Mouse (Mus musculus) spleen, postnatal 10 days (tissue): ENCODE data around the gene Pcx.

Source experiments
- DNase-seq, 2 experiments: peaks; one replicate each; pipeline ENCODE4 v3.0.0; 2021 to 2022; ENCODE audit warnings: low spot score in 2 of 2

Pcx gene

DNA sequence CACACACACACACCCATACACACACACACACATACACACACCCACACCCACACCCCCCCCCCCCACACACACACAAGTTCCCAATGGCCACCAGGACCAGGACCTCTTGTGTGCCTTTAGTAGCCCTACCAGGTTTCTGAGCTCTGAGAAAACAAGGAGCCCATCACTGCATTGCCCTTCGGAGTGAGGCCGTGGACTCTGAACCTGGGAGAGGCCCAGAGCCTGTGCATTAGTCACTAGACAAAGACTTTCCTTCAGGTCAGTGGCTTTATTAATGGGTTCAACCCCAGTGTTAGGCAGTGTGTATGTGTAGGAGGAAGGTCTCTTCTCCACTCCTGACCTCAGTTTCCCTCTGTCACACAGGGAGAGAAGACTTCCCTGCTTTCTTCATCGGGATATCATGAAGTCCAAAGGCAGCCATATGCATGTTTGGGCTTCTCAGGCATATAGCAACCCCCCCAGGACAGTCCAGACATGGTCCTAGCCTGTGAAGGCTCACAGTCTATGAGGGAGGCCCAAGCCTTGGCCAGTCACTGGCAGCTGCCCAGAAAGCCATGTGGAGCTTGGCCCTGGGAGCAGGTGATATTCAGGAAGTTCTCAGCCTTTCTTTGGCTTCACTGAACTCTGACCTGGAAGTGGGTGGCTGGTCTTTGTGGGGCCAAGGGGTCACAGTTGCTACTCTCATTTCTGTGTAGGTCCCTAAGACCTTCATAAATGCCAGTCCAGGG, 13.6 kb upstream of the Pcx start:
- no peak for DNase-seq

DNA sequence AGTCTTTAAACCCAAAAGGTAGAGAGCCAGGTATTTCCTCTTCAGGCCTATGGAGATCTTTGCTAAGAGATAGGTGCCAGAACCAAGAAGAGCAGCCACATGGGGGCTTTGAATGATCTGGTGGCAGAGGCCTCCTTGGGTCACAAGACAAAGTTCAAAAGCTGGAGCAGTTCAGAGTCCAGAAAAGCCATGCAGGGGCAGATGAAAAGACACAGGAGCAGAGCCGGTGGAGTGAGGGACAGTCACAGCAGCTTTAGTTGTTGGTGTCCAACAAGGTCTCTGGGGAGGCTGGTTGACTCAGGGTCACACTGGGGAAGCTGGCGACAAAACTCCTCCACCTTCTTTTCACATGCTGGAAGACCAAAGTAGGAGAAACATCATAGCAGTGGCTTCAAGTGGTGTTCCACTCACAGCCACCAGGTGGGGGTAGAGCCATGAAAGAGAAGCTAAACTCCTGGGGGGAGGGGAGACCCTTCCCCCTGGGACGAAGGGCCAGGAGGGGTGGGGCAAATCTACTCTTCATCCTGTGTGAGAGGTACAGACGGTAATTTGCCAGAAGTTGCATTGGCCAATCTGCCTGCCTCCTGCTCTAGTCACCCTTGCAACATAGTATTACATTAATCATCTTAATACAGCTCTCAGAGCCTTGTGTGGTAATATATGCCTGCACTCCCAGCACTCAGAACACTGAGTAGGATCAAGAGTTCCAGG, 12.9 kb upstream of the Pcx start:
- peak; percentile 64 to 75 for DNase-seq

DNA sequence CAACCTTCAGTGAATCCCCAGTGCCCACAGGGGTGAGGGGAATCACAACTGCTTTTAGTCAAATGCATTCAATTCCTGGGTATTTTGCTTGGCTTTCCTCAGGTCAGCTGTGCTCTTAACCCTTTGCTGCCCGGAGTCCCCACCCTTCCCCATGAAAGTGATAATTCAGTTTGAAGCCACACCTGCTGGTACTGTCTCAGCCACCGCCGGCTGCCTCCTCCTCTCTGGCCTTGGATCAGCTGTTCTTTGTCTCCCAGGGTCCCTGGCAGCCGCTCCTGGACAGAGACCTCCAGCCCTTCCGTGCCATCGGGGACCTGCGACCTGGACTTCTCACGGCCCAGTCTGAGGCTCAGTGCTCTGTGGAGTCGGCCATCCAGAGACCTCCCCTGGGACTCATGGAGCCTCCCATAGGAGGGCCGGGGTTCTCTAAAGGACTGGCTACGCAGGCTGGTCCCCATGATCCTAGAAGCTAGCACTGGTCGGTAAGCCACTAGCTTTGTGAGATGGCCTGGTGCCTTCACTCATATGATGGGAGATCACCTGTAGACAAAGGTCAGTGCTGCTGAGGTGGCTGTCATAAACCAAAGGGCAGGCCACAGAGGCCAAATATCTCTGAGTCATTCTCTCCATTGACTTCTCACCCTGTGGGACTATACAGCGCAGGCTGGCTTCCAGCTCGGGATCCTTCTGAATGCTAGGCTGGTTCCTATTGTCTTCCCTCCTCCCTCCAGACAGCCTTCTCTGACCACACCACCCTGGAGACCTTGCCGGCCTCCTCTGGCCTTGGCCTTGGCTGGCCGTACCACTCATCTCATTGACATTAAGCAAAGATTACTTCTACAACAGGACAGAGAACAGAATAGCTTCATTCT, 12.0 kb upstream of the Pcx start, which contains the start of gene 2010003K11Rik:
Gene 2010003K11Rik, minus strand, starts transcription at position 522 of the 872 bp plus-strand sequence.
- DNase-seq, result no peak

DNA sequence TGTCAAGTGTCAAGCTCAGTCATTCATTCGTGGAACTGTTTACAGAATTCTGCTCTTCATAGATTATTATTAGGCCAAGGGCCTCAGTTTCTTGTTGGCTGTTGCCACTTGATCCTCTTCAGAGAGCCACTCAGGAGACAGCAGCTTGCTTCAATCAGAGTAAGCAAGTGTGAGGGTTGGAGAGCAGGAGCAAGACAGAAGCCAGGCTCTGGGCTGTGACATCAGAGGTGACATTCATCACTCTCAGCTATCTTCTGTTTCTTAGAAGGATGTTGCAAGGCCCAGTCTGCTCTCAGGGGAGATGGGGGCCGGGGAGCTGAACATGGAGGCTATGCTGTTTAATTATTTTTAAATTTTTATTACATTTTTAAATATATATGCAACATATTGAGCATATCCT, 7.6 kb upstream of the Pcx start:
- DNase-seq, result no peak

DNA sequence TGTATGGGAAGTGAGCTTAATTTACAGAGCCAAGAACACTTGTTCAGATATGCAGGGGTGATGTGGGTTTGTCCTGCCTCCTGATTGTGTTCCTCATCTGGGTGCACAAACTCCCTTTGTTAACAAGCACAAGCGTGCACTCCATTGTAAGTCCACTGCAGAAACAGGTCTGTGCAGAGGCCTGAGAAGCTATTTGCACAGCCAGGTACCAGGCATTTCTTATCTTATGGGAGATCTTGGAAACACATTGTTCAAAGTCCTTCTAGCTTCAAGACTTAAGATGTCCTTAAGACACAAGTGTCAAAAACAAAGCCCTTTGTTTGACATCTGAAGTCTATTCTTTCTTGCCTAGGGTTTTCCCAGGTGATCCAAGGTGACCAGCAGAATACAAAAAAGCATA, 5.4 kb upstream of the Pcx start:
- no peak for DNase-seq

DNA sequence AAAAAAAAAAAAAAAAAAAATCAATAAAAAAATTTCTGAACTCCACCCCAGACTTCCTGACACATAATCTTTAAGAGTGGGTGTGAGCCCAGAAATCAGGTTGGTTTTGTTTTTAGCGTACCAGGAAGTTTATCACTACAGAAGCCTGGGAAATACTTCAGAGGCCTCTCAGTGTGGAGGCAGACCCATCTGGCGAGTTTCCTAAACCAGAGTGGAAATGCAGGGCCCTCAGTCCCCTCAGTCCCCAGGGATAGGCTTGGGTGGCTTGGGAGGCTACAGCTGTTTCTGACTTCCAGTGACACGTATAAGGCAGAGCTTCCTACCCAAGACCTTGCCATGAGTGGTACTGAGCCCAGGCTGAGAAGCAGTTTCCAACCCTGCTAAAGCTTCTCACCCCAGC, 2.5 kb upstream of the Pcx start:
- no peak for DNase-seq

DNA sequence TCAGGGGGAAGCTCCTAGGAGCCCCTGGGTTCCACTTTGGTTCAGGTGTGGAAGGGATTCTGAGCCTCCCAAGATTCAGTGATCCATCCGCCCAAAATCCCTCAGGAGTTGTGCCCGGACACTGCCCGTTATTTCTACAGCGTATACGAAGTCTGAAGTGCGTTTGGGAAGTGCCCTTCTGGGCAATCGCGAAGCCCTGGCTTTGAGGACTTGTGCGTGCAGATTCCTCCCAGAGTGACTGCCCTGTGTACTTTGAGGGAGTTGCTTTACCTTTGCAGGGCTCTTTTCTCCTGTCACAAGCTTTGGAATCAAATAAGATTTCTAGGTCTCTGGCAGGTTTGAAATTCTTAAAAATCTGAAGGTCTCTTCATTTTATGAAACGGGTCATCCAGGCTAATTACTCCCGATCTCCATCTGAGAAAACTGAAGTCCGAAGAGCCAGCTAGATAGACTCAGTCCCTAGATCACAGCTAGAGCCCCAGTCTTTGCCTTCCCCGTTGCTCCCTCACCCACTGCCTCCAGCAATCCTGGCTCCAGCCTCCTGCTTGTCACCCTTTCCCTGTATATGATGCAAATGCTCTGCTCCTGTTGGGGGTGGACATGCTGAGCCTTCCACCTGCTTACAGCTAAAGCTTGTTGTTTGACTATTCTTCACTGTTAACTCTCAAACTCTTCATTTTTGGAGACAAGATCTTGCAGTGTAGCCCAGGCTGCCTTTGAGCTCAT, 1.0 kb downstream of the Pcx start:
- DNase-seq, result no peak

DNA sequence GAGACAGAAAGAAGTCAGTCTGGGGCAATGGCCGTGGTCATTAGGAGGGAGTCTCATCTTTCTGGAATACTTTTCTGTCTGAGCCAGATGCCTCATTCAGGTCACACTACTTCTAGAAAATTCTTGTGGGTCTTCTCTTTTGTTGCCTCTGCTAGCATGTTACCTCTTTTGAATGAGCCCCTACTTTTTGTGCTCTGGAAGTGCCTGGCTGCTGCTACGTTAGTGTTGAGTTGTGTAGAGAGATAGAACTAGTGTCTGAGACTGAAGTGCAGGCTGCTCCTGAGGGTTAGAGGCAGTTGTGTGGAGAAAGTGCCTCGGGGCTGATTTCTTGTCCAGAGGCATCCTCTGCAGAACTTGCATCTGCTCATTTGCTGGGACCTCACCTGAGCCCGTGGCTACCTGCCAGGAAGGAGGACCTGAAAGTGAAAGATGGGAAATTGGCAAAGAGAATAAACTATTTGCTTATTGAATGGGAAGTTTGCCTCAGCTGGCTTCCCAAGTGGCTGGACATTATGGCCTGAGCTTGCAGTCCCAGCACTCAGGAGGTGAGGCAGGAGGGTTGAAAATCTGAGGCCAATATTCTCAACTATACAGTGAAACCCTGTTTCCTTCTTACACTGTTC, 3.1 kb downstream of the Pcx start:
- DNase-seq, result no peak

DNA sequence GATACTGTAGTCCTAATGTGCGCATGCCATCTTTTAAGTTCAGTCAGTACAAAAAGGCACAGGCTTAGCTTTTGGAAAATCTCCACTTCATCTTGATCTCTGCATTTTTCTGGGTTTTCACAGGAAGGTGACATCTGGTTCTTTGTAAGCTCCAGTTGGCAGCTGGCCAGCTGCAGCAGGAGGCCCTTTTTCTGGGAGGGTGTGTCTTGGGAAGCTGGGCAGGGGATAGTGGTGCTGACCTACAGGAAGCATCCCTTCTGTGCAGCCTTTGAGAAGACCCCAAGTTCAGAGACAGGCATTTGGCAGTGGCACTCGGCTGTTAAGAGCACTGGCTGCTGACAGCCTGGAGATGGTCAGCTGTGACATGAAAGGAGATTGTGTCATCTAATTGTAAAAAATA, 5.5 kb downstream of the Pcx start:
- no peak for DNase-seq

DNA sequence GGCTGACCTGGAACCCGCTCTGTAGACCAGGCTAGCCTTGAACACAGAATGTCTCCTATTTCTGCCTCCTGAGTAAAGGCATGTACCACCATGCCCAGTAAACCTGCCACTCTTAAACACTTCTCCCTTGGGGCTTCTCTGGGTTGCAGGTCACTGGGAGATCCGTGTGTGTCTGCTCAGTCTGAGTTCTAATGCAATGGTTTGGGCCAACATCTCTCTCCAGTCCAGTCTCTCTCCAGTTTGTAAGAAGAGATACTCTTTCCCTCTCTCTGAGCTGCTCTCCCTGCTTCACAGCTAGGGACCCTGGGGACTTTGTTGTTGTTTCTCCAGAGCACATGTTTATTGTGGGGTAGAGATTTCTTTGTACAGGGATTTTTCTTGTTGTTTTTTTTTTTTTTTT, 6.0 kb downstream of the Pcx start:
- DNase-seq, result no peak

DNA sequence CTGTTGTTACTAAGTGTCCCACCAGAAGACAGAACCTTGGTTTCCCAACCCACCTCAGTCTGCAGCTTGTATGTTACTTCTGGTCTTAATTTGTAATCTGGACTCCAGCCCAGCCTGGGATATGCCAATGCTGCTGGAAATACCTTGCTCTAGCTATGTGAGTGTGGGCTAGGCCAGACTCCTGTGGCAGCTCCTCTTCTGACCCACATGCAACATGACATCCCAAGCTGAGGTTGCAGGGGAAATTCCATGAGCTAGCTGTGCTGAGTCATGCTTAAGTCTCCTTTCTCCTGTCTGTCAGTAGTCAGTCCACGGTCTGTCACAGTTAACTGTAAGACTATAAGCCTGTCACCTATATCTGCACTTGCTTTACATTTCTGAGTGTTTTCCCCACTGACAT, 7.2 kb downstream of the Pcx start:
- DNase-seq, result no peak

DNA sequence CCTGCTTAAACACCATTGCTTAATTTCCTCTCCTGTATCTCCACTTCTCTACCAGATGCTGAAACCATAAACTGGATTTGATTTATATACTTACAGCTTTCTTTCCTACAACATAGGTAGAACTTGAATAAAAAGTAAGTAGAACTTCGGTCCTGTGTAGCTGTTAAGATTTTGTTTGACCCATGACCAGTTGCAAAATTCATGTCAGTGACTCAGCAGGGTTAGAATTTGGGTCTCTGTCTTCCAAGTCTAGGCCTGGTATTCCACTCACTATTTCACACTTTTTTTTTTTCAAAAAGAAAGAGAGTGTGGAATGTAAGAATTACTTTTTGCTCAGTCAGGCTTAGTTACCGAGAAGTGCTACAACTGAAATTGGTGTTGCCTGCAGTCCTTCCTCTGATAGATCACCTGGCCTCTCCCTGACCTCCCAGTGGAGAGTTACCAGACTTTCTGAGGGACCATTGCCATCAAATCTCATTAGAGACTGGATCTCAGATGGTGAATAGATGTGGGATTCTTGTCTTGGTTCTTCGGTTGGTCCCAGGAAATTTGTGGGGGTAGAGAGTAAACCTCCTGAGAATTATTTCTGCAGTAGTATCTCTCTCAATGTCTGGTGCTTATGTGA, 11.3 kb downstream of the Pcx start:
- DNase-seq, result no peak

DNA sequence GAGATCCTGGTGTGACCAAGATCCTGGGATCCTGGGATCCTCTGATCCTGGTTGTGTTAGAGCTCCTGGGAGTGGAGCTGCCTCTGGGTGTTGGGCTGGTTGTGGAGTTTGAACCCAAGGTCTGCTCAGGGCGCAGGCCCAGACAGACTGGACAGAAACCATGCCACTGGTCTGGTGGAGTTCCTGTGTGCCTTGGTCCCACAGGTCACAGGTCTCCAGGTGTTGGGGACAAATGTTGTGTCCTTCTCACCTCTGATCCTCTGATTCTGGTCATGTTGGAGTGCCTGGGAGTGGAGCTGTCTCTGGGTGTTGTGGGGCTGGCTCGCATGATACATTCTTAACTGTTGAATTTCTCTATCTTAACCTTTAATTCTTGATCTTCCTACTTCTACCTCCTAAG, 24.4 kb downstream of the Pcx start:
- no peak for DNase-seq

DNA sequence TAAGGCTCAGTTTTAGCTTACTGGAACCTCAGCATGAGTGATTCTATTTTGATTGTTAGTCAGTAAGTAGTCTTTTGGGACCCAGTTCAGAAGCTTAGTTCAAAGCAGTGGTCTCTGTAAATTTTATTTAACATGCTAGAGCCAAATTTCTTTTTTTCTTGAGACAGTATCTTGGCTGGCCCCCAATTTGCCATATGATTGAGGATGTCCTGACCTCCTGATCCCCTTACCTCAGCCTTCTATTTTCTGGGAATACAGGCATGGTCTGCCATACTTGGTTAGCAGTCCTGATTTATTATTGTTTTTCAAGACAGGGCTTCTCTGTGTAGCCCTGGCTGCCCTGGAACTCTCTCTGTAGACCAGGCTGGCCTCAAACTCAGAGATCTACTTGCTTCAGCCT, 25.6 kb downstream of the Pcx start:
- DNase-seq, result no peak

DNA sequence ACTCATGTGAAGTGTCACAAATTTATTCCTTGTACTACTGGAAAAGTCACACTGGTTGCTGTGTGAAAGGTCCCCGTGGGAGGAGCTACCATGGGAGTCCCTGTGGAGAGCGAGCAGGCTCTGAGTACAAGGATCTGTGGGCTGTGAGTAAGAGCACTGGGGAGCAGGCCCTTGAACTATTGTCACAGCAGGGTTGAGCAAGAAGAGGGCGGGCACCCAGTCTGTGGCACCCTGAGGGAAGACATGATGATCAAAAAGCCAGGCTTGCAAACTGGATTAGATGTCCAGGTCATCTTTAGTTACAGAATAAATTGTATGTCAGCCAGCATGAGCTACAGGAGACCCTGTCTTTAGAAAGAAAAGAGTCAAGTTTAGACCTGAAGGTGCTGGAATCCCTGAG, 26.3 kb downstream of the Pcx start:
- no peak for DNase-seq

DNA sequence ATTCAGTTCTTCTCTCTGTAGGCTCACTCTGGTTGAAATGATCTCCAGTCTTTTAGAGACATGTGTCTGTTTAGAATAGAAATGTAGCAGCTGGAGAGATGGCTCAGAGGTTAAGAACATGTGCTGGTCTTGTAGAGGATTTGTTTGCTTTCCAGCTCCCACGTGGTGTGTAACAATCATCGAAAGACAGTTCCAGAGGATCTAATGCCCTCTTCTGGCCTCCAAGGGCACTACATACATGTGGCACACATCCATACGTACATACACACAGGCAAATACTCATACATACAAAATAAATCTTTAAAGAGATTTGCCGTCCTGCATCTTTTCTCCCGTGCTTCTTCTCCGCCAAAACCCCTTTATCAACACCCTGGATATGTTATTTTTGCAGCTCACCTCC, 30.0 kb downstream of the Pcx start:
- no peak for DNase-seq

DNA sequence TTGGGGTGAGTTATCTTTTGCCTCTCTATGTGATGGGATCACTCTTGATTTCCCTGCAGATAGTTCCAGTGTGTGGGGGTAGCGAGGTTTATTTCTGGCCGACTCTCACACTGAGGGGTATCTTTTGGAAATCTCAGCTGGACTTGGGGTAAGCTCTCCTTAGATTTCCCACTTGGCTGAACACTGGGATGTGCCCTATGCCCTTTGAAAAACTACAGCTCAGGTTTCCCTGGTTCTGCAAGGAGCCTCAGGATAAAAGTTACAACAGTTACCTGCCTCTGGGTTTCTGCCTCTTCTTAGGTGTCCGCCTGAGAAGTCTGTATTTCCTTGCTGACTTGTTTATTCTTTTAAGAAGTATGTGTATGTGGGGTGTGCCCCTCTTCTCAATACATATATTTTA, 30.7 kb downstream of the Pcx start:
- no peak for DNase-seq

DNA sequence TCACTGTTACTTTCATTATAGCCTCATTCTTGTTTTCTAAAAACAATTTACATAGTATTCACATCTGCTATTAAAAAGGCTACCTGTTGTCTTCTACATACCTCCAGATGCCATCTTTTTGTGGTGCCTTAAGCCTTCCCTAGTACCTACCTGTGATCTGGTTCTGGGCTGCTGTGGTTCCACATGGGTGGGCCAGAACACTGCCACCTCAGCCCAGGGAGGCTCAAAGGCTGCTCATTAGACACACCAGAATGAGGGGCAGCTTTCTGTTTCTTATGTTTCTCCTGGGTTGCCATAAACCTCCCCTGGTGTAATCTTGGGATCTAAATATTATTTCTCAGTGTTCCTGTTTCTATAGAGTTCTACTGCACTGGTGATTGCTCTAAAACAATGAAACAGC, 31.8 kb downstream of the Pcx start:
- DNase-seq, result no peak

DNA sequence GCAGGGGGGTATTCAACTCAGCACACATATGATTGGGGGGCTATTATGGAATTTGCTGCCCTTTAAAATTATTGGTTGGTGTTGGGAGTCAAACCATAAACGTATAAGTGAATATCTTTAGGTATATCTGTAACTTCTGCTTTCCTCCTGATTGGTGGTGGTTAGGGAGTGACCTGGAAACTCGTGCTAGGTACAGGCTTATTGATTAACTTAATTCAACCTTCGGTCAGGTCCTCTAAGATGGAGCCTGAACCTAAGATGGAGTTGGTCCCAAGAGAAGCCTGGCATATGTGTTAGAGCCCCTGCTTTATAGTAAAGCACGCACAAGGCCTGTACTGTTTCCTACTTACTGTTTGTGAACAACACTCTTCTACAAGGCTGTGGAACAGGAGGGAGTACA, 34.8 kb downstream of the Pcx start:
- no peak for DNase-seq

DNA sequence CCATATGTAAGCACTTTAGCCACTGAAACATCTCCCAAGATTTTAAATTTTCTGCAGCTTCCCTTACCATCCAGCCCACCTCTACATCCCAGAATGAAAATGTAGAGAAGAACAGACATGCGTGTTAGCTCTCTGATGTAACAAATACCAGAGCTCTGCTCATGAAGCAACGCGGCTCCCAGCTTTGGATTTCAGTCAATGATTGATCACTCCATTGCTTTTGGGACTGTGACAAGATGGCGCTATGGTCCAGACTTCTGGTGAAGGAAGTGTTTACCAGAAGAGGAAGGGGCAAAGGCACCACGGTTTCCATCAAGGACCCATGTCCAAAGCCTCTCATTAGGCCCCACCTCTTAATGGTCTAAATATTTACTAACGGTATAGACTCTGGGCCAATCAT, 35.6 kb downstream of the Pcx start:
- no peak for DNase-seq

DNA sequence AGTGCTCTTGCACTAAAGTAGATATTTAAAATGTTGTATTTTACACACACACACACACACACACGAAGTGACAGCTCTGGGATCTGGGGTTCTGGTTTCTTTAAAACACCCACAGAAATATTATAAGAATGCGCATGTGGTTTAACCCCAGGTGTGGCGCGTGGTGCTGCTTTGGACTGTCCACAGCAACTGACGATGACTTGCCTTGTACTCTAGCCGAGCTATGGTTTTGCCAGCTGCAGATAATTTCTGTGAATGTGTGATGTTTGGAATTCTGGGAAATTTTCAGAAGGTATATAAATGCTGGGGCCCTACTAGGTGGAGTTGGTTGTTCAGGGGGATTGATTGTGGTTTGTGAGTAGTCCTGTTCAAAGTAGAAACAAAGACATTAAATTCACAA, 37.5 kb downstream of the Pcx start:
- no peak for DNase-seq
